Mouse (Mus musculus): ENCODE data around the gene Coq7. TPM values are rescaled to one million over a fixed set of nuclear protein-coding genes. Genes with fewer than 3 reads are reported as not detected.

The Coq7 gene
- polyA plus RNA-seq, 1 experiment = 29.0 TPM

- Histone ChIP-seq H3K27ac (ENCODE audit: insufficient read depth, low read length) (no peak overlapping the region), H3K27me3 (ENCODE audit: control insufficient read depth, insufficient read depth, low read length, poor library complexity, severe bottlenecking) (no peaks in the 10 kb centered on the region), H3K9ac (ENCODE audit: low read depth, poor library complexity, severe bottlenecking) (no peak overlapping the region), H3K36me3 (ENCODE audit: control insufficient read depth, insufficient read depth, low read length, poor library complexity, severe bottlenecking) (no peaks in the 10 kb centered on the region), H3K9me3 (replicated peaks; ENCODE audit: control insufficient read depth, insufficient read depth, low read length, poor library complexity, severe bottlenecking) (no peaks in the 10 kb centered on the region), H3K4me1 (ENCODE audit: control insufficient read depth, insufficient read depth, low read length) (no peaks in the 10 kb centered on the region), H3K4me3 (ENCODE audit: low read depth, low read length) (no peak overlapping the region)
- TF ChIP-seq POLR2A (IDR thresholded peaks at IDR 0.05; ENCODE audit: insufficient read depth, low read length) (no peak), EP300 (IDR thresholded peaks at IDR 0.05; ENCODE audit: insufficient read depth, low read depth, low read length) (no peak), CTCF (IDR thresholded peaks at IDR 0.05; ENCODE audit: low read depth, low read length) (no peak)
Observed at GRCm38 (mm10) chr7:118462818-118463762, 70.1 kb downstream of the Coq7 start.

- H3K27me3 ChIP-seq (ENCODE audit: control insufficient read depth, insufficient read depth, low read length, poor library complexity, severe bottlenecking) = no peaks in the 10 kb centered on the region
- no peak overlapping the region for H3K9ac ChIP-seq (ENCODE audit: low read depth, poor library complexity, severe bottlenecking)
- no peaks in the 10 kb centered on the region for H3K4me1 ChIP-seq (ENCODE audit: control insufficient read depth, insufficient read depth, low read length)
- no peak for TF ChIP-seq CTCF (IDR thresholded peaks at IDR 0.05; ENCODE audit: low read depth, low read length)
- TF ChIP-seq POLR2A (IDR thresholded peaks at IDR 0.05; ENCODE audit: insufficient read depth, low read length) = no peak
- TF ChIP-seq EP300 (IDR thresholded peaks at IDR 0.05; ENCODE audit: insufficient read depth, low read depth, low read length) = no peak
- H3K36me3 ChIP-seq (ENCODE audit: control insufficient read depth, insufficient read depth, low read length, poor library complexity, severe bottlenecking) = no peaks in the 10 kb centered on the region
- no peak overlapping the region for H3K27ac ChIP-seq (ENCODE audit: insufficient read depth, low read length)
- no peaks in the 10 kb centered on the region for H3K9me3 ChIP-seq (replicated peaks; ENCODE audit: control insufficient read depth, insufficient read depth, low read length, poor library complexity, severe bottlenecking)
- no peak overlapping the region for H3K4me3 ChIP-seq (ENCODE audit: low read depth, low read length)
Observed at GRCm38 (mm10) chr7:118461400-118462136, 71.6 kb downstream of the Coq7 start.

Other genes with a start within 250 kb of the Coq7 start
- 4.0 and 4.5 TPM in 2 replicates for gene Syt17, start 85.1 kb downstream of the Coq7 start, polyA plus RNA-seq (2011; ENCODE audit: insufficient read depth, insufficient read length, low read depth, missing spikeins)
- gene Itpripl2, start 41.4 kb downstream of the Coq7 start, polyA plus RNA-seq (2011; ENCODE audit: insufficient read depth, insufficient read length, low read depth, missing spikeins) = 7.2 and 7.7 TPM in 2 replicates
- gene Tmc7, start 51.4 kb upstream of the Coq7 start, polyA plus RNA-seq (2011; ENCODE audit: insufficient read depth, insufficient read length, low read depth, missing spikeins) = 7.7 TPM in 2 replicates
- gene Tmc5, start 63.9 kb upstream of the Coq7 start, polyA plus RNA-seq (2011; ENCODE audit: insufficient read depth, insufficient read length, low read depth, missing spikeins) = 0.16 and 0.30 TPM in 2 replicates
- 24.7 and 29.9 TPM in 2 replicates for gene Gde1, start 172.4 kb upstream of the Coq7 start, polyA plus RNA-seq (2011; ENCODE audit: insufficient read depth, insufficient read length, low read depth, missing spikeins)
- gene Ccp110, start 179.2 kb upstream of the Coq7 start, polyA plus RNA-seq (2011; ENCODE audit: insufficient read depth, insufficient read length, low read depth, missing spikeins) = 36.0 and 43.8 TPM in 2 replicates
- gene Vps35l, start 206.9 kb upstream of the Coq7 start, polyA plus RNA-seq (2011; ENCODE audit: insufficient read depth, insufficient read length, low read depth, missing spikeins) = 53.6 and 54.7 TPM in 2 replicates